Mouse (Mus musculus): ENCODE measurements around the gene Clasp1. TPM values are rescaled to one million over a fixed set of nuclear protein-coding genes. Genes with fewer than 3 reads are reported as not detected.
A peak's percentile ranks its signal among the peaks of the same experiment; 100 is the strongest.

Gene Clasp1
- total RNA-seq, 2 experiments from 2014 or later = 112 to 118 TPM

GRCm38 (mm10) chr1:118511738-118512530 is 123.1 kb downstream of the Clasp1 start:
- intact Hi-C loops (cut with DNase I) = no loop called here
- TF ChIP-seq CTCF (IDR thresholded peaks at IDR 0.05) = no peak

GRCm38 (mm10) chr1:118516256-118516655 is 127.4 kb downstream of the Clasp1 start:
- TF ChIP-seq CTCF (IDR thresholded peaks at IDR 0.05) = no peak
- no peak overlapping the region for H3K4me3 ChIP-seq
- intact Hi-C loops (cut with DNase I) = no loop called here
- H3K27ac ChIP-seq = no peak overlapping the region
- DNase-seq (ENCODE audit: extremely low spot score in 1 of 2, low spot score in 2 of 2) = no peak

More at GRCm38 (mm10) chr1:118511738-118512530, 123.1 kb downstream of the Clasp1 start:
- H3K27ac ChIP-seq = no peak overlapping the region
- DNase-seq (ENCODE audit: extremely low spot score in 1 of 2, low spot score in 2 of 2) = no peak
- no peak overlapping the region for H3K4me3 ChIP-seq

- TF ChIP-seq CTCF (IDR thresholded peaks at IDR 0.05) = no peak
- H3K4me3 ChIP-seq = no peak overlapping the region
- H3K27ac ChIP-seq = no peak overlapping the region
- intact Hi-C loops (cut with DNase I) = no loop called here
- no peak for DNase-seq (ENCODE audit: extremely low spot score in 1 of 2, low spot score in 2 of 2)
Measured at GRCm38 (mm10) chr1:118523161-118523560, 134.3 kb downstream of the Clasp1 start.

- no peak for DNase-seq (ENCODE audit: extremely low spot score in 1 of 2, low spot score in 2 of 2)
- Histone ChIP-seq H3K27ac (no peak overlapping the region), H3K4me3 (no peak overlapping the region)
- TF ChIP-seq CTCF (IDR thresholded peaks at IDR 0.05) = no peak
- intact Hi-C loops (cut with DNase I) = no loop called here
Measured at GRCm38 (mm10) chr1:118525336-118525735, 136.5 kb downstream of the Clasp1 start.

GRCm38 (mm10) chr1:118529213-118529612 is 140.4 kb downstream of the Clasp1 start:
- no peak overlapping the region for H3K4me3 ChIP-seq
- peak; percentile 12; the same call in 1 of the 2 replicates for TF ChIP-seq CTCF (IDR thresholded peaks at IDR 0.05)
- intact Hi-C loops (cut with DNase I) = no loop called here
- no peak for DNase-seq (ENCODE audit: extremely low spot score in 1 of 2, low spot score in 2 of 2)
- no peak overlapping the region for H3K27ac ChIP-seq

- no peak overlapping the region for H3K4me3 ChIP-seq
- H3K27ac ChIP-seq = no peak overlapping the region
- intact Hi-C loops (cut with DNase I) = no loop called here
- TF ChIP-seq CTCF (IDR thresholded peaks at IDR 0.05) = no peak
- DNase-seq (ENCODE audit: extremely low spot score in 1 of 2, low spot score in 2 of 2) = no peak
Measured at GRCm38 (mm10) chr1:118531259-118531658, 142.4 kb downstream of the Clasp1 start.

GRCm38 (mm10) chr1:118536021-118536420 is 147.2 kb downstream of the Clasp1 start:
- intact Hi-C loops (cut with DNase I) = no loop called here
- no peak for DNase-seq (ENCODE audit: extremely low spot score in 1 of 2, low spot score in 2 of 2)
- no peak for TF ChIP-seq CTCF (IDR thresholded peaks at IDR 0.05)

GRCm38 (mm10) chr1:118539046-118539445 is 150.2 kb downstream of the Clasp1 start:
- no peak for DNase-seq (ENCODE audit: extremely low spot score in 1 of 2, low spot score in 2 of 2)
- no peak overlapping the region for H3K27ac ChIP-seq
- TF ChIP-seq CTCF (IDR thresholded peaks at IDR 0.05) = no peak
- intact Hi-C loops (cut with DNase I) = no loop called here
- H3K4me3 ChIP-seq = no peak overlapping the region

More at GRCm38 (mm10) chr1:118536021-118536420, 147.2 kb downstream of the Clasp1 start:
- no peak overlapping the region for H3K4me3 ChIP-seq
- no peak overlapping the region for H3K27ac ChIP-seq

GRCm38 (mm10) chr1:118542880-118543279 is 154.0 kb downstream of the Clasp1 start:
- intact Hi-C loops (cut with DNase I) = no loop called here
- Histone ChIP-seq H3K4me3 (no peak overlapping the region), H3K27ac (no peak overlapping the region)
- no peak for TF ChIP-seq CTCF (IDR thresholded peaks at IDR 0.05)
- DNase-seq (ENCODE audit: extremely low spot score in 1 of 2, low spot score in 2 of 2) = no peak

- intact Hi-C loops (cut with DNase I) = no loop called here
- H3K4me3 ChIP-seq = no peak overlapping the region
- no peak overlapping the region for H3K27ac ChIP-seq
- TF ChIP-seq CTCF (IDR thresholded peaks at IDR 0.05) = no peak
- no peak for DNase-seq (ENCODE audit: extremely low spot score in 1 of 2, low spot score in 2 of 2)
Measured at GRCm38 (mm10) chr1:118548769-118549168, 159.9 kb downstream of the Clasp1 start.

- H3K27ac ChIP-seq = no peak overlapping the region
- DNase-seq (ENCODE audit: extremely low spot score in 1 of 2, low spot score in 2 of 2) = no peak
- intact Hi-C loops (cut with DNase I) = no loop called here
- no peak overlapping the region for H3K4me3 ChIP-seq
- TF ChIP-seq CTCF (IDR thresholded peaks at IDR 0.05) = no peak
Measured at GRCm38 (mm10) chr1:118551152-118551551, 162.3 kb downstream of the Clasp1 start.

GRCm38 (mm10) chr1:118552071-118552470 is 163.2 kb downstream of the Clasp1 start:
- no peak for TF ChIP-seq CTCF (IDR thresholded peaks at IDR 0.05)
- Histone ChIP-seq H3K4me3 (no peak overlapping the region), H3K27ac (no peak overlapping the region)
- DNase-seq (ENCODE audit: extremely low spot score in 1 of 2, low spot score in 2 of 2) = no peak
- intact Hi-C loops (cut with DNase I) = no loop called here

- TF ChIP-seq CTCF (IDR thresholded peaks at IDR 0.05) = no peak
- Histone ChIP-seq H3K4me3 (no peak overlapping the region), H3K27ac (no peak overlapping the region)
- no peak for DNase-seq (ENCODE audit: extremely low spot score in 1 of 2, low spot score in 2 of 2)
- intact Hi-C loops (cut with DNase I) = no loop called here
Measured at GRCm38 (mm10) chr1:118553045-118553444, 164.2 kb downstream of the Clasp1 start.

All from left cerebral cortex, adult 2 months (tissue).